Mouse (Mus musculus): ENCODE data around the gene Cpe.

DNA sequence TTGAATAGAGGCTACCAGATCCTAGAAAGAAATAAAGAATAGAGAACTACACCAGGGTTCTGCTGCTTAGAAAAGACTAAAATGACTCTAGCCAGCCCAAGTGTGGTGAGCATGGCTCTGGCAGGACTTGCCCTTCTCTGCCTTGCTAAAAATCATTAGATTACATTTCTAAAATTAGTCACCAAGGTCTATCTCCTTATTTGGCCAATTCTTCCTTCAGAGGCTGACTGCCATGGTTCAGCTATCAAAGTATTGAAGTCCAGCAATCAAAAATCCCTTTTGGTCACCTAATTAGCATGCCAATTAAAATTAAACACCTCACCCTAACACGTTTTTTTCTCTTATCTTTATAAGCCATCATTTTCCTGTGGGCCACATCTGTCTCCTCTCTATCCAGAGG is 18.7 kb upstream of the Cpe start:
- no peak for TF ChIP-seq CTCF (conservative IDR thresholded peaks at IDR 0.05; ENCODE audit: low read length)
- TF ChIP-seq POU5F1 (IDR thresholded peaks at IDR 0.05; ENCODE audit: borderline replicate concordance, low read length) = no peak
